Mouse (Mus musculus) midbrain, embryonic 15.5 days (tissue): ENCODE measurements around the gene Dcn. TPM values are rescaled to one million over a fixed set of nuclear protein-coding genes. Genes with fewer than 3 reads are reported as not detected.

ENCODE experiments used
- ATAC-seq: fragments of 200-750 bp; cut with Nextera tagmentation; replicated peaks from 2 replicates; pipeline ENCODE4 v1.8.0; 2017; ENCODE audit warnings: moderate TSS enrichment
- H3K27ac ChIP-seq: fragments of 300-500 bp; sonication (generic); 2 replicates; pipeline ENCODE4 v1.5.1; 2015; ENCODE audit warnings: mild to moderate bottlenecking, inconsistent platforms
- H3K27me3 ChIP-seq: fragments of 300-500 bp; sonication (generic); replicated peaks from 2 replicates; pipeline ENCODE4 v1.6.1; 2015; ENCODE audit warnings: inconsistent platforms
- H3K36me3 ChIP-seq: fragments of 300-500 bp; sonication (generic); replicated peaks from 2 replicates; pipeline ENCODE4 v1.6.1; 2015; ENCODE audit warnings: inconsistent platforms
- H3K4me1 ChIP-seq: fragments of 300-500 bp; sonication (generic); 2 replicates; pipeline ENCODE4 v1.6.1; 2015; ENCODE audit warnings: inconsistent platforms
- H3K4me2 ChIP-seq: fragments of 300-500 bp; sonication (generic); 2 replicates; pipeline ENCODE4 v1.6.1; 2015; ENCODE audit warnings: inconsistent platforms, mild to moderate bottlenecking, moderate library complexity
- H3K4me3 ChIP-seq: fragments of 300-500 bp; sonication (generic); 2 replicates; pipeline ENCODE4 v1.5.1; 2015; ENCODE audit warnings: mild to moderate bottlenecking, inconsistent platforms
- H3K9ac ChIP-seq: fragments of 300-500 bp; sonication (generic); 2 replicates; pipeline ENCODE4 v1.6.1; 2015; ENCODE audit warnings: mild to moderate bottlenecking, inconsistent platforms
- H3K9me3 ChIP-seq: fragments of 300-500 bp; sonication (generic); 2 replicates; pipeline ENCODE4 v1.6.1; 2016; ENCODE audit warnings: inconsistent platforms
- WGBS: fragments of 180-500 bp; shearing (Covaris S2); methylation state at CpG from one replicate; pipeline ENCODE4 v1.1.7; 2015; ENCODE audit warnings: mixed read lengths; 5-methylcytosine and 5-hydroxymethylcytosine counted together
- polyA plus RNA-seq: library from polyadenylated mRNA; unstranded; fragments of >200 nt; fragmentation: Nextera tagmentation; extraction: Ambion mirVana; gene quantifications from 2 replicates; pipeline ENCODE4 v1.2.1, GENCODE M21; 2015

The Dcn gene
- 62.4 and 74.8 TPM in 2 replicates for polyA plus RNA-seq

DNA sequence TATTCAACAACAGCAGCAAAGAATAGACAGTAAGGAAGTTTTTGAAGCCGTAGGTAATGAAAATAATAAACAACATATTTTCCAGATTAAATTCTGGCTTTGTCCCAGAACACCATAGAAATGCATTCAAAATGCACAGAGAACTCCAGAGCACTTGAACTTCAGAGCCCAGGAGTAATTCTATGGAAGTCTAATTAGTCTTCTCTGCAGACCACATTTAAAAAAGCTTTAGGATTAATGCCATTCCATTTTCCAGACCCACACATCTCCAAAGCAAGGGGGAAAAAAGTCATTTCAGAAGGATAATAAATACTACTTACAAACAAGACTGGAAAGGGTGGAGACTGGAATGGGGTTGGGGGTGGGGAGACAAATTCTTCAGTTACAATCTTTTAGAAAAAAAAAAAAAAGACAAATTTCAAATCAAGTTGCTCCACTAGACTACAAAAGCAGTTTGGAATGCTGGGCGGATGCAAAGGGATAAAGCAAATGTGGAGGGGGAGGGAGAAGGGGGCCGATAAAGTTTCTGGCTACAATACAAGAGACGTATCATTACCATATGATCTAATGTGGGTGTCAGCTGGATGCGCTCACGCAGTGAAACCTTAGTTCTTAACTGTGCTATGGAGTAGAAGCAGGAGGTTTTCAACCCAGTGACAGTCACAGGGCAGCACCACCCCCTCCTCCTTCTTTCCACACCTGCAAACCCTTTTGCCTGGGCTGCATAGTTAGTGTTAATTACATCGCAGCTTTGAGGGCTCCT, at the start of gene Dcn:
TSS of gene Dcn (plus strand) at position 606 of the 763 bp plus-strand sequence.
- 9% methylated on average over 7 of the region's 7 CpGs for WGBS
- Histone ChIP-seq H3K4me2 (peak within 1 kb of the TSS; percentile 22), H3K4me3 (no peak within 1 kb of the TSS), H3K9ac (no peak within 1 kb of the TSS), H3K9me3 (no peaks in the 10 kb centered on the region), H3K27ac (no peak within 1 kb of the TSS), H3K27me3 (no peaks in the 10 kb centered on the region), H3K4me1 (peaks cover 9% of the 10 kb centered on the region), H3K36me3 (no peaks in the 10 kb centered on the region)
- ATAC-seq: no peak

DNA sequence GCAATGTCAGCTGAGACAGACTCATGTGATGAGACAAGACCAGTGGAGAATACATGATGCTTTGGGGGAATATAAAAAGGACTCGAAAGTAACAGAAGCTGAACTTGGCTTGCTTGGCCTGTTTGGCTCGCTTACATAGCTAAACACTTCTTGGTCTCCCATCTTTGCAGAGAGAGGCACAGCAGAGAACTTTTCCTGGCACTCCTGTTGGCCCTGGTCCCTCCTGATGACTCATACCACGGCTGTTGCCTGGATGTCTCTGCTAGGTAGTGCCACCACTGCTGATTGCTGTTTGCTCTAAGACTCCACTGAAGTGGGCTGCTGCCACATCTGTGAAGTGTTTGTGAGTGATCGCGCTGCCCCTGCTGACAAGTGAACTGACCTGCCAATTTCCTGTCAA, 42.7 kb upstream of the Dcn start:
- Histone ChIP-seq H3K4me3 (no peak overlapping the region), H3K4me2 (no peak overlapping the region), H3K9ac (no peak overlapping the region), H3K9me3 (no peaks in the 10 kb centered on the region), H3K27ac (no peak overlapping the region), H3K27me3 (no peaks in the 10 kb centered on the region), H3K36me3 (no peaks in the 10 kb centered on the region), H3K4me1 (no peaks in the 10 kb centered on the region)
- WGBS: 89% methylated on average over 5 of the region's 5 CpGs
- ATAC-seq: no peak

DNA sequence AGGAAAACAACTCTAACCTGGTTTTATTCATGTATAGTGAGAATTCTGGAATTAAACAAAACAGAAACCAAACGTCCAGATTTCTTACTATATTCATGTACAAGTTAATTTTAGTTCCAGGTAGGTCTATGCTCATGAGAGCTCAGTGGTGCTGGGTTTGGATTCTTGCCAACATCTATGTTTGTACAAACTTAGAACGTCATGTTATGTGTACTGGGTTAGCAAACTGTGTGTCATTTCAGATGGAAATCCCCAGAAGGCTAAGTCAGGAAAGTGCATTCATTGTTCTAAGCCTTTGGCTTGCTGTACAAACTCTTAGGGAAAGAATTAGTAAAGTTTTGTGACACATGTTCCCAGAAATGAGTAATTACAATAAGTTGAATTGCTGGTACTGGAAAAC, 37.1 kb upstream of the Dcn start:
- H3K9me3 ChIP-seq: no peaks in the 10 kb centered on the region
- no peaks in the 10 kb centered on the region for H3K4me1 ChIP-seq
- H3K27me3 ChIP-seq: no peaks in the 10 kb centered on the region
- ATAC-seq: no peak
- no peaks in the 10 kb centered on the region for H3K36me3 ChIP-seq
- no peak overlapping the region for H3K4me2 ChIP-seq
- no peak overlapping the region for H3K9ac ChIP-seq
- no peak overlapping the region for H3K4me3 ChIP-seq
- WGBS: 66% methylated on average over 2 of the region's 2 CpGs
- no peak overlapping the region for H3K27ac ChIP-seq

DNA sequence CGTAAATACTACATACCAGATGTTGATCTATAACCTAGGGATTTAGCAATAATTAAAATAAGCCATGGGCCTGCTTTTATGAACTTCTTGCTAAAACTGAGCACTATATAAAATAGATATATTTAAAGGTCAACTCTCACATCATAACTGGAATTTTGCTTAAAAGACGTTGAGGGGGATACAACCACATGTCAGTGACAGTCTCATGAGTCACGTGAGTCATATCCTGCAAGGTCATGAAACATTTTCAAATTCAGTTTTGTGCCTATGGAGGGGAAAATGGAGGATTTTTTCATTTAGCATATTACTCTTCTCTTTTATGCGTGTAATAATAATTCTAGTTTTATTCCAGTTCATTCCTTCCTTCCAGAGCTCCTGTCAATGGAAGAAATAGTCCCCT, 32.9 kb upstream of the Dcn start:
- H3K9me3 ChIP-seq: no peaks in the 10 kb centered on the region
- H3K27ac ChIP-seq: no peak overlapping the region
- no peak overlapping the region for H3K4me2 ChIP-seq
- WGBS: 91% methylated on average over 4 of the region's 4 CpGs
- no peaks in the 10 kb centered on the region for H3K36me3 ChIP-seq
- no peaks in the 10 kb centered on the region for H3K4me1 ChIP-seq
- H3K27me3 ChIP-seq: no peaks in the 10 kb centered on the region
- no peak overlapping the region for H3K4me3 ChIP-seq
- no peak for ATAC-seq
- H3K9ac ChIP-seq: no peak overlapping the region

DNA sequence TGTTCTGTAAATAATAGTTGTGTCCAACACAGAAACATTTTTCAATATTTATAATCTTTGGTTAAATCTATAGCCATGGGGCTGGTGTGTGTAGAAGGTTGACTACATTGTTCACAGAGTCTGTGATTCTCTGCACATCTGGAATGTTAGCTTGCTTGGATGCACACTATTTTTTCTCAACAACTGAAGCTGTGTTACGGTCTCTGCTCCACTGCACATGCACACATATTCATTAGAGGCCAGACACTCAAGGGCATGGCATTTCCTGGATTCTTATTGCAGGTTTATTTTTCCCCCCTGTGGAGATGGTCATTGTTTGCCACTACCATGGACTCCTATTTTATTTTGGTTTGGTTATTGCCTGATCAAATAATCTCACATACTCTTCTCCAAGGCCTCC, 26.5 kb upstream of the Dcn start:
- Histone ChIP-seq H3K27me3 (no peaks in the 10 kb centered on the region), H3K4me2 (no peak overlapping the region), H3K9me3 (no peaks in the 10 kb centered on the region), H3K36me3 (no peaks in the 10 kb centered on the region), H3K4me1 (no peaks in the 10 kb centered on the region), H3K27ac (no peak overlapping the region), H3K4me3 (no peak overlapping the region), H3K9ac (no peak overlapping the region)
- no peak for ATAC-seq
- 61% methylated on average over 1 of the region's 1 CpGs for WGBS

DNA sequence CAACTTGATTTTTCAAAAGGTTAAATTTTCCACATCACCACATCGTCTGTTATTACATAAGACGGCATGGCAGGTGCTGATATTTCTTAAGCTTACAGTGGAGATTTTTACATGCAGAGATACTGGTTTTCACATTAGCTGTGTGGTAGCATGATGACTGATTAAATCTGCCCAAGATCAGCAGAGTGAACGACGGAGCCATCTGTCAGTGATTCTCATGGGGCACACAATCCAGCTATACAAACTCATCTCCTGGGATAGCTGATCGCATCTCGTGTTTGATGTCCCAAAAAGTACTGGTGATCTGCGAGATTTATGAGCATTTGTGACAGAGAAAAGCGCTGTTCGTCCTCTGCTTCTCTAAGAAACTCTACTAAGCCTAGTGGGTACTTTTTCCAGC, 25.9 kb upstream of the Dcn start:
- no peaks in the 10 kb centered on the region for H3K9me3 ChIP-seq
- 56% methylated on average over 9 of the region's 9 CpGs for whole genome bisulfite sequencing
- no peak overlapping the region for H3K9ac ChIP-seq
- H3K4me3 ChIP-seq: no peak overlapping the region
- H3K4me1 ChIP-seq: no peaks in the 10 kb centered on the region
- H3K36me3 ChIP-seq: no peaks in the 10 kb centered on the region
- no peak overlapping the region for H3K4me2 ChIP-seq
- H3K27me3 ChIP-seq: no peaks in the 10 kb centered on the region
- no peak overlapping the region for H3K27ac ChIP-seq
- no peak for ATAC-seq

DNA sequence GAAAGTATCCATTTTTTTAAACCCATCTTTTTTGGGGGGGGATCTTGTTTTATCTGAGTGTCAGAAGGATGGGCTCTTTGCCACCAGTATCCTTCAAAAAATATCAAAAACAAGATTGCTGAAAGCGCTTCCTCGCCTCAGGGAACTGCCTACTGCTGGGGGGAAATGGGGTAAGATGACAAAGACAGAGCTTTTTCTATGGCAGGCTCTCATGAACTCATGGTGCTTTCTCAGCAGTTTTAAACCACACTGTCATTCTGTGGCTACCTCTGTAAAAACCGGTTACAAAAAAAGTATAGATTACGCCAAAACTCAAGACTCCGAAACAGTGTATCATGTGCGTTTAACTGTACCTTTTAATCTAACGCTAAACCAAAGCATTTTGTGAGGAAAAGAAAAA, 22.4 kb upstream of the Dcn start:
- H3K4me1 ChIP-seq: no peaks in the 10 kb centered on the region
- 95% methylated on average over 7 of the region's 7 CpGs for WGBS
- no peak overlapping the region for H3K27ac ChIP-seq
- H3K4me3 ChIP-seq: no peak overlapping the region
- H3K27me3 ChIP-seq: no peaks in the 10 kb centered on the region
- no peak overlapping the region for H3K4me2 ChIP-seq
- no peaks in the 10 kb centered on the region for H3K9me3 ChIP-seq
- H3K36me3 ChIP-seq: no peaks in the 10 kb centered on the region
- ATAC-seq: no peak
- H3K9ac ChIP-seq: no peak overlapping the region

DNA sequence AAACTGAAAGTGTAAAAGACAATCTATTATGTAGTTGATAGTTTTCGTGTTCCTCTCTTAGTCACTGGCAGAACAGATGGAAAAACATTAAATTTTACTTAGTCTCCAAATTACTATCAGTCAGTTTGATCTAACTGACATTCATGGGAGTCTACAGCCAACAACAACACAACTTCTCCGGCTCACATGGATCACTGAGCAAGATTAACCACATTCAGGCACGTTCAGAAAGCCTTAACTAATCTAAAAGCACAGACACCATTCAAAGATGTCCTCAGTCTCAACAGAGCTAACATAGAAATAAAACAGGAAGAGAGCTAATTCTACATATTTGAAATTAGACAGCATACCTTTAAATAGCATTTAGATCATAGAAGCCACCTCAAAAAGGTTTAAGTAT, 12.6 kb upstream of the Dcn start:
- no peaks in the 10 kb centered on the region; the same call in 1 of the 2 replicates for H3K4me1 ChIP-seq
- H3K4me3 ChIP-seq: no peak overlapping the region
- H3K27ac ChIP-seq: no peak overlapping the region
- no peaks in the 10 kb centered on the region for H3K27me3 ChIP-seq
- WGBS: 52% methylated on average over 3 of the region's 3 CpGs
- H3K9me3 ChIP-seq: no peaks in the 10 kb centered on the region
- no peak overlapping the region for H3K4me2 ChIP-seq
- ATAC-seq: no peak
- no peaks in the 10 kb centered on the region for H3K36me3 ChIP-seq
- no peak overlapping the region for H3K9ac ChIP-seq

DNA sequence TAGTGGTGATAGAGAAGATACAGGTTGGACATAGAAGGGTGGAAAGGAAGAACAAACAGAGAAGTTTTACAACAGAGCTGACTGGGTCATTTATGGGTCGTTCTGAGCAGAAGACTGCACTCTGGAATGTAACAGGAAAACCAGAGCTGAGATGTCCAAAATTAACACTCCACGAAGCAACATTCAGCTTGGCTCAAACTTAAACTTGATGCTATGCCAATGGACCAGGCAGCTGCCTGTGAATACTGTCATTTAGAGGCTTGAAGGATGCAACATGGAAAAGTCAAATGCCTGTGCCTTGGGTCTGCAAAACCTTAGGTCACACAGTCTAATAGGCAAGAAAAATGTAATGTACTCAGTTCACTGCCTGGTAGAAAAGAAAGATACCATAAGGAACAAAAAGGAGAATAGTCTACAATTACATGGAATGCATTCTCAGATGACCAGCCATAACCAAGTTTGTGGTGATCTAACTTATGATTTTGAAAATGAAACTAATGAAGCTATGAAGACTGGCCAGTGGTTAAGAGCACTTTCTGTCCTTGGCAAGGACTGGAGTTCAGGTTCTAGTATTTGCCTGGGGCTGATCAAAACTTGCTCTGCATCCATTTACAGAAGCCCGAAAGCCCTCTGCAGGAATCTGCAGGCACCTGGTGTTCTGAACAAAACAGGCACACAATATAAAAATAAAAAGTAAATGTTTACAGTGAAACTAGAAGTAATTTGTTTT, 9.8 kb upstream of the Dcn start:
- Histone ChIP-seq H3K27me3 (no peaks in the 10 kb centered on the region), H3K4me2 (no peak overlapping the region), H3K4me3 (no peak overlapping the region), H3K27ac (no peak overlapping the region), H3K9me3 (no peaks in the 10 kb centered on the region), H3K36me3 (no peaks in the 10 kb centered on the region), H3K4me1 (no peaks in the 10 kb centered on the region; the same call in 1 of the 2 replicates), H3K9ac (no peak overlapping the region)
- no peak for ATAC-seq
- 82% methylated on average over 3 of the region's 3 CpGs for WGBS

DNA sequence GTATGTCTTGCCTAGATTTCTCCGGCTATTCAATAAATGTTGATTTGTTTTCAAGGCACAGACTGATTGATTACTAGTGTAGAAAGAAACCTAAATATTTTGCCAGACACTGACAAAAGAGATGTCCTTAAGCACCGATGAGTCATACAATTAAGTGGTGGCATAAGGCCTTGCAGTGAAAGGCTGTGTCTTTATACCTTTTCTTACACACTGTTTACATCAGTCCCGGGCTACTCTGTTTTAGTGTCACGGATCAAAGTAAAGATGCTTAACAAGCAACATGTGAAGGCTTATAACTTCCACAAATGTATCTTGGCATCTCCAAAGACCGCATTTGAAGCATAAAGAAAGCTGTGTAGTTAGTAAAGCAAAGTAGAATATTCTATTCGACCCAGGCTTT, 3.9 kb upstream of the Dcn start:
- no peak for ATAC-seq
- no peaks in the 10 kb centered on the region for H3K27me3 ChIP-seq
- no peak overlapping the region for H3K4me2 ChIP-seq
- H3K4me3 ChIP-seq: no peak overlapping the region
- H3K27ac ChIP-seq: no peak overlapping the region
- peaks cover 9% of the 10 kb centered on the region for H3K4me1 ChIP-seq
- WGBS: 79% methylated on average over 6 of the region's 6 CpGs
- no peaks in the 10 kb centered on the region for H3K36me3 ChIP-seq
- no peaks in the 10 kb centered on the region for H3K9me3 ChIP-seq
- H3K9ac ChIP-seq: no peak overlapping the region

DNA sequence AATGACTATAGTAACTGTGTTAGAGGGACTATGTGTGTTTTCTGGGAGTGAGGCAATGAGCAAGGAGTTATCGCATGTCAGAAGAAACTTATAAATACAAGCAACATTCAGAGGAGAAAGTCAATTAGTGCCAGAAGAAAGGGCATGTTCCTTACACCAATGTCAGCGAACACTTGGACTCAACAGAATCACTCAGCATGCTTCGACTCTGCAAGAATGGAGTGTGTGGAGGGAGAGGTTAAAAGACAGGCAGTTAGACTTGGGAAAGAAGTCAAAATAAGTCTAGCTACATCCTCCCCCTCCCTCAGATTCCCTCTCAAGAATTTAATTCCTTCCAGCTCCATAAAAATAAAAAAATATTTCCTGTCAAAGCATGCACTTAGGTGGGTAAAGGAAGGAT, 1.1 kb upstream of the Dcn start:
- H3K27ac ChIP-seq: no peak overlapping the region
- 52% methylated on average over 3 of the region's 3 CpGs for WGBS

DNA sequence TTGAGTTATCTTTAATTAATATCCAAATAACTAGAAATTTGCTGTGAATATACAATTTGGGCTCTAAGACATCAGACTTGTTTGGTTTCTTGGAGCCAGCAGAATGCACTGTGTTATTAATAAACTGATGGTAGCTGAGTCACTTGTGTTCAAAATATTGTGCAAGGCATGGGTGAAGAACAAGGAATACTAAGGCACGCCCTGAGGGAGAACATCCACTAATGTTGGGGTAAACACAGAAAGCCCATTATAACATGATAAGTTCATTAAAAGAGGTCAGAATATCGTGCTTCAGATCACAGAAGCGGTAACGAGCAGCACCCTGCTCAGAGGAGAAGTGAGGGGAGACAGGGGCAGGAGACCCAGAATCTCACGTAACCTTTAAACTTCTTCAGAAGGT, 2.7 kb downstream of the Dcn start:
- H3K9ac ChIP-seq: no peak overlapping the region
- peaks cover 9% of the 10 kb centered on the region for H3K4me1 ChIP-seq
- no peaks in the 10 kb centered on the region for H3K27me3 ChIP-seq
- no peak overlapping the region for H3K4me3 ChIP-seq
- H3K9me3 ChIP-seq: no peaks in the 10 kb centered on the region
- no peak for ATAC-seq
- no peak overlapping the region for H3K4me2 ChIP-seq
- 88% methylated on average over 5 of the region's 5 CpGs for WGBS
- H3K27ac ChIP-seq: no peak overlapping the region
- H3K36me3 ChIP-seq: no peaks in the 10 kb centered on the region

More for the DNA sequence above, 1.1 kb upstream of the Dcn start:
- Histone ChIP-seq H3K4me3 (no peak overlapping the region), H3K27me3 (no peaks in the 10 kb centered on the region), H3K9me3 (no peaks in the 10 kb centered on the region), H3K9ac (no peak overlapping the region), H3K4me1 (peaks cover 9% of the 10 kb centered on the region), H3K4me2 (no peak overlapping the region), H3K36me3 (no peaks in the 10 kb centered on the region)
- ATAC-seq: no peak

DNA sequence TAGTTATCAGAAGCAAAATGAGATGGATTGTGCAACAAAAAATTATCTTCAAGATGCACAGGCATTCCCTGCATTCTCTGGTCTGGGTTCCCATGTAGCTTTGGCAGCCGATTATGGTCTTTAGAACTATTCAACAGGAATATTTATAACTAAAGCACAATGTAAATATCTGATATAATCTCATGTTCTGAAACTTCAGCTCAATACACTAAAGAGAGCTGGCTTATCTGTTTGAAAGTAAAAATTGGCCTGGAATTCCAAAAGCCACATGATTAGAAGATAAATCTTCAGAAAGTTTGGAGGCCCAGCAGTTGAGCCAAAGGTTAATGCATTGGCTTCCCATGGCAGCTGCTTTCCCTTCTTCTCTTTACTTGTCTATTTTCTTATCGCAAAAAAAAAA, 4.6 kb downstream of the Dcn start:
- no peaks in the 10 kb centered on the region for H3K9me3 ChIP-seq
- no peak overlapping the region for H3K9ac ChIP-seq
- H3K36me3 ChIP-seq: no peaks in the 10 kb centered on the region
- no peak overlapping the region for H3K27ac ChIP-seq
- no peak overlapping the region for H3K4me2 ChIP-seq
- no peak for ATAC-seq
- H3K27me3 ChIP-seq: no peaks in the 10 kb centered on the region
- no peak overlapping the region for H3K4me3 ChIP-seq
- H3K4me1 ChIP-seq: peaks cover 8% of the 10 kb centered on the region
- WGBS: 72% methylated on average over 2 of the region's 2 CpGs
